8 mouse cellular contexts compared by ENCODE assay signal in genomic region chr19:28165901-28166361, GRCm38 (mm10).
DNase-seq lines count a peak whose midpoint lies in the region; ATAC-seq and TF ChIP-seq lines count a peak whose summit lies in the region.

No protein-coding gene starts in this region.

- H3K4me1 ChIP-seq in embryonic fibroblast, embryonic 13.5 days (ENCODE audit: control insufficient read depth, insufficient read depth, low read length) = no peaks in the 10 kb centered on the region
- 0 out of 4 replicates have a peak, but pooled peaks cover 0 to 3% of the 10 kb centered on the region in 2 experiments for H3K4me1 ChIP-seq in heart, embryonic 14.5 days (ENCODE audit: control insufficient read depth in 2 of 2, insufficient read depth in 2 of 2, low read length in 2 of 2)
- no peaks in the 10 kb centered on the region for H3K4me1 ChIP-seq in kidney, postnatal 0 days (replicated peaks; ENCODE audit: insufficient read depth, low read length)
- 0 out of 2 replicates have a peak, but pooled peaks cover 3% of the 10 kb centered on the region for H3K4me1 ChIP-seq in limb, embryonic 14.5 days (ENCODE audit: control insufficient read depth, insufficient read depth, low read length)
- no peaks in the 10 kb centered on the region for H3K4me1 ChIP-seq in neural tube, embryonic 11.5 days (ENCODE audit: control insufficient read depth, insufficient read depth, low read length)

- TF ChIP-seq POLR2A in embryonic fibroblast, embryonic 13.5 days (IDR thresholded peaks at IDR 0.05; ENCODE audit: low read depth, low read length) = no peak
- no peak for TF ChIP-seq POLR2A in limb, embryonic 14.5 days (IDR thresholded peaks at IDR 0.05; ENCODE audit: borderline replicate concordance, extremely low read depth, insufficient read depth, insufficient read length)

- H3K4me2 ChIP-seq in heart, embryonic 14.5 days (ENCODE audit: low read length) = peak overlapping the region; percentile 54
- H3K4me2 ChIP-seq in kidney, postnatal 0 days (ENCODE audit: low read length) = peak overlapping the region; percentile 42
- peak overlapping the region; percentile 22 for H3K4me2 ChIP-seq in limb, embryonic 14.5 days (replicated peaks; ENCODE audit: low read depth, low read length, severe bottlenecking)
- no peak overlapping the region for H3K4me2 ChIP-seq in neural tube, embryonic 11.5 days (ENCODE audit: low read depth)

- ATAC-seq in heart, embryonic 14.5 days (ENCODE audit: insufficient number of reproducible peaks, insufficient read depth, low FRiP score, low read depth) = peak; percentile 50; the same call in 1 of the 2 replicates
- peak; percentile 80 for ATAC-seq in kidney, postnatal 0 days (replicated peaks; ENCODE audit: low FRiP score, low read depth)
- ATAC-seq in limb, embryonic 14.5 days (ENCODE audit: low FRiP score, low read depth) = peak; percentile 82
- peak; percentile 67; the same call in 1 of the 2 replicates for ATAC-seq in neural tube, embryonic 11.5 days (ENCODE audit: insufficient read depth, low FRiP score, low TSS enrichment)

- peak; percentile 15; the same call in 1 of the 2 replicates for TF ChIP-seq CTCF in embryonic fibroblast, embryonic 13.5 days (IDR thresholded peaks at IDR 0.05; ENCODE audit: borderline replicate concordance, insufficient read depth, low read length)
- peak; percentile 77 for TF ChIP-seq CTCF in kidney, postnatal 0 days (IDR thresholded peaks at IDR 0.05; ENCODE audit: low read depth)

- no peak overlapping the region for H3K27ac ChIP-seq in embryonic fibroblast, embryonic 13.5 days (ENCODE audit: insufficient read depth, low read length)
- H3K27ac ChIP-seq in heart, embryonic 14.5 days (replicated peaks in 1 of 2; ENCODE audit: control insufficient read depth in 1 of 2, insufficient read depth in 1 of 2, low read depth in 2 of 2, low read length in 2 of 2) = no peak overlapping the region
- no peak overlapping the region for H3K27ac ChIP-seq in kidney, postnatal 0 days
- no peak overlapping the region for H3K27ac ChIP-seq in limb, embryonic 14.5 days (replicated peaks; ENCODE audit: low read depth, low read length)
- no peak overlapping the region for H3K27ac ChIP-seq in neural tube, embryonic 11.5 days (ENCODE audit: low read depth, low read length)

- H3K9me3 ChIP-seq in heart, embryonic 14.5 days (ENCODE audit: control insufficient read depth, low read length) = no peaks in the 10 kb centered on the region
- H3K9me3 ChIP-seq in kidney, postnatal 0 days (replicated peaks; ENCODE audit: low read length) = no peaks in the 10 kb centered on the region
- H3K9me3 ChIP-seq in limb, embryonic 14.5 days (ENCODE audit: control insufficient read depth, low read length) = no peaks in the 10 kb centered on the region
- H3K9me3 ChIP-seq in neural tube, embryonic 11.5 days (ENCODE audit: control insufficient read depth, low read length) = no peaks in the 10 kb centered on the region

- no peaks in the 10 kb centered on the region for H3K36me3 ChIP-seq in heart, embryonic 14.5 days (ENCODE audit: control insufficient read depth, insufficient read depth, low read length)
- H3K36me3 ChIP-seq in kidney, postnatal 0 days (ENCODE audit: insufficient read depth, low read length) = no peaks in the 10 kb centered on the region
- no peaks in the 10 kb centered on the region for H3K36me3 ChIP-seq in limb, embryonic 14.5 days (ENCODE audit: control insufficient read depth, insufficient read depth, low read length)
- no peaks in the 10 kb centered on the region for H3K36me3 ChIP-seq in neural tube, embryonic 11.5 days (ENCODE audit: control insufficient read depth, insufficient read depth, low read length)

- no peak overlapping the region for H3K4me3 ChIP-seq in embryonic fibroblast, embryonic 13.5 days (ENCODE audit: insufficient read depth, low read length)
- H3K4me3 ChIP-seq in heart, embryonic 14.5 days (ENCODE audit: control insufficient read depth in 1 of 2, insufficient read depth in 1 of 2, low read depth in 1 of 2, low read length in 2 of 2) = peak overlapping the region; percentile 32 to 38
- 0 out of 2 replicates have a peak overlapping the region, but pooled peaks have one; percentile 18 for H3K4me3 ChIP-seq in kidney, postnatal 0 days (replicated peaks; ENCODE audit: low read depth, low read length)
- peak overlapping the region; percentile 3; the same call in 1 of the 2 replicates for H3K4me3 ChIP-seq in limb, embryonic 14.5 days (replicated peaks; ENCODE audit: low read length)
- H3K4me3 ChIP-seq in neural tube, embryonic 11.5 days (ENCODE audit: low read depth, low read length) = no peak overlapping the region

- no peaks in the 10 kb centered on the region for H3K27me3 ChIP-seq in heart, embryonic 14.5 days (ENCODE audit: control insufficient read depth, insufficient read depth, low read length)
- no peaks in the 10 kb centered on the region for H3K27me3 ChIP-seq in kidney, postnatal 0 days (ENCODE audit: insufficient read depth, low read length)
- no peaks in the 10 kb centered on the region for H3K27me3 ChIP-seq in limb, embryonic 14.5 days (ENCODE audit: control insufficient read depth, insufficient read depth, low read length)
- H3K27me3 ChIP-seq in neural tube, embryonic 11.5 days (ENCODE audit: control insufficient read depth, insufficient read depth, low read length) = no peaks in the 10 kb centered on the region

- WGBS in heart, embryonic 14.5 days = 28% methylated on average over 15 of the region's 15 CpGs
- 36% methylated on average over 15 of the region's 15 CpGs for WGBS in kidney, postnatal 0 days
- WGBS in limb, embryonic 14.5 days = 36% methylated on average over 15 of the region's 15 CpGs
- 45% methylated on average over 15 of the region's 15 CpGs for WGBS in neural tube, embryonic 11.5 days

- DNase-seq in 3T3-L1 (ENCODE audit: low read depth, low spot score) = peak; percentile 68
- peak; percentile 17 for DNase-seq in adrenal gland, postnatal 4 days (ENCODE audit: low spot score in 2 of 2)
- peak; percentile 90 for DNase-seq in kidney, postnatal 0 days (ENCODE audit: low spot score)
- DNase-seq in limb, embryonic 14.5 days (ENCODE audit: low spot score) = peak; percentile 80
- DNase-seq in neural tube, embryonic 11.5 days (ENCODE audit: low spot score) = peak; percentile 71
- peak; percentile 32 for DNase-seq in thymus, postnatal 0 days (ENCODE audit: low spot score)

- peak overlapping the region; percentile 49; the same call in 1 of the 2 replicates for H3K9ac ChIP-seq in heart, embryonic 14.5 days (ENCODE audit: low read length)
- no peak overlapping the region for H3K9ac ChIP-seq in kidney, postnatal 0 days (ENCODE audit: low read depth, low read length)
- H3K9ac ChIP-seq in limb, embryonic 14.5 days (ENCODE audit: low read depth, low read length, severe bottlenecking) = no peak overlapping the region
- H3K9ac ChIP-seq in neural tube, embryonic 11.5 days (ENCODE audit: low read length) = no peak overlapping the region

Comparison
In these comparisons a context has a peak if more than half of its experiments do, and no peak if none do; other contexts are left out.
1. DNase-seq: peak in every context shown above with its lines; median percentile 90 in kidney, postnatal 0 days; 80 in limb, embryonic 14.5 days; 71 in neural tube, embryonic 11.5 days; 68 in 3T3-L1; 32 in thymus, postnatal 0 days; 17 in adrenal gland, postnatal 4 days.
2. H3K4me3 ChIP-seq: peak in heart, embryonic 14.5 days (2 of 2), kidney, postnatal 0 days (single experiment) and limb, embryonic 14.5 days (single experiment); none in embryonic fibroblast, embryonic 13.5 days (single experiment) and neural tube, embryonic 11.5 days (single experiment).
3. Peak in every context shown above with its lines, with median percentiles within 50 percentile points of each other: ATAC-seq.